Mouse (Mus musculus) naive thymus-derived CD4-positive, alpha-beta T cell, adult 2 months (primary cell): ENCODE measurements around the gene Camkk2.
A peak's percentile ranks its signal among the peaks of the same experiment; 100 is the strongest.

Experiments used
- DNase-seq: peaks from one replicate; pipeline ENCODE4 v3.0.0-alpha.2; 2011; ENCODE audit warnings: low read depth

Gene Camkk2

DNA sequence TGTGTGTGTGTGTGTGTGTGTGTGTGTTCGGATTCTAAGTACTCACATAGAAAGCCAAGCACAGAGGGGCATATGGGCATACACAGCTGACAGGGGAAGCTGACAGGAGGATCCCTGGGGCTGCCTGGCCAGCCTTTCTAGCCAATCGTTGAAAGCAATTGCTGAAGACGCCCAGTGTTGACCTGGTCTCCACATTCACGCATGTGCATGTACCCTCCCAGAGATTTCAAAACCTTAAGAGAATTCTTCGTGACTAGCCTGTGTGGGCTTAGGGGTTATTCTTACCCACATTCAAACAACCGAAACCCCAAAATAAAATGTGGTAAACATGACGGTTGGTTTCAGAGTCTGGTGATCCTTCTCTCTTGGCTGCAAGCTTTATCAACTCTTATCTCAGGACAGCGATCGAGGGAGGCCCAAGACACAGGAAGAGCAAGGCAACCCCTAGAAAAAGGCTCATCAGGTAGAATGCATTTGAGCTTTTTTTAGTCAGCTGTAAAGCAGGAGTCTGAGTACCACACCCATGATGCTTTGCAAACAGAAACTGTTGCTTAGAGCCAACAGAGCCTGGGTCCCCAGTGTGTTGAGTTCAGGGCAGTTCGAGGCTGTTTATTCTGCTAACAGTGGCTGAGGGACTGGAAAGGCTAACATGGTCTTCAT is 81.0 kb downstream of the Camkk2 start:
- peak; percentile 73 for DNase-seq

DNA sequence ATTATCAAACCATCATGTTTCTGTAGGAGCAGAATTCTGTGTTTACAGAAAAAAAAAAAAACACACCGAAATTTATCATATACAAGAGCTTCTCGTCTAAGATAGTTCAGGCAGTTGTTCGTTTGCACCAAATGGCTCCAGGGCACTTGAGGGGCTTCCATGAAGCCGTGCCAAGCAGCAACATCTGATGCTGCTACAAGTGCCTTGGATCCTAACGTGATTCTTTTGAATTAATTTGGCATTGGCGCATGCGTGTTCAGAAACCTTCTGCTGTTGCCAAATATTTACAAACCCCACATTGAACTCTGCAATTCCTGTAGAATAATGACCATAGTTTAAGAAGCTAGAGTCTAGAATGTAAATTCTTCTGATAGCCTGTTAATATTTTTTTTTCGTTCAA is 83.7 kb downstream of the Camkk2 start:
- no peak for DNase-seq

DNA sequence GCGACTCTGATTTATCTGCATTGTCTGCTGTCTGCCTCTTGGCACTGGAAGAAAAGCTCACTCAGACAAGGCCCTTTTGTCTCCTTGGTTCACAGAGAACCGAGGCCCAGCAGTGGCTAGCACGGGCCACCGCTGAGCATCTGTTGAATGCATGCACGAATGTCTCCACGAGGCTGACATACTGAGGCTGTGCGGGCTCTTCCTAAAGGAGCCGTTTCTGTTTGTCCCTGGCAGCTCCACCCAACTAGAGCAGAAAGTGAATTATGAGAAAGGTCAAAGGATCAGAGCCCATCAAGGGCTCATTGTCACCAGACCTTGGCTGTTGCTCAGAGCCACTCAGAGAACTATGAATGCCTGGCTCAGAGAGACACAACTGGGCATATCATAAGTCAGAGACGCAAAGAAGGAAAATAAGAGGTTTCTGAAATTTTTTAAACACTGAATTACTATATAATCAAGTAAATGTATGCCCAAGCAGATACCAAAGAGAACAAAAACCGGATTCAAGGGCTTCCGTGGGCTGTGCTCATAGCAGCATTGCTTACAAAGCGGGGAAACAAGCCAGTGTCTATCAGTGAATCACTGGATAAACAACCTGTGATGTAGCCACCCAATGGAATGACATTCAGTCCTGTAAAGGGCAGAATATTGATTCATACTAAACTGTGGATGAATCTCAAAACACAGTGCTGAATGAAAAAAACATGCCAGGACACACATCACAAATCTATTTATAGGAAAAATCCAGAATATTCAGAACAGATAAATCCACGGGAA is 85.6 kb downstream of the Camkk2 start:
- DNase-seq: no peak

DNA sequence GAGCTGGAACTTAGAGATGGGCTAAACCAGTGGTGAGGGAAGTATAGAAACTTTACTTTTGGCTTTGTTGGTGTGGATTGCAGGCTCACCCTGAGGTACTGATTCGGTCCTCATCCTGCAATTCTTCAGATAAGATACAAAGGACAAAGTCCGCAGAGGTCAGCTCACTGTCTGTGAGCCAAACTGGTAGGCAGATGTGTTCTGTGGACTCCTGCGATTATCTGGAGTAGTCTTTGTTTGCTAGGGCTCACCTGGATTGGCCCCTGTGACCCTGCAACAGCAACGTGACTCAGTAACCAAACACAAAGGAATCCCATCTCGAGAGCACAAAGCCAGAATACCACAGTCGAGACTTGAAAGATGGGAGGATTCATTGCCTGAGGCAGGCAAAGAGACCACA is 88.7 kb downstream of the Camkk2 start:
- DNase-seq: no peak

DNA sequence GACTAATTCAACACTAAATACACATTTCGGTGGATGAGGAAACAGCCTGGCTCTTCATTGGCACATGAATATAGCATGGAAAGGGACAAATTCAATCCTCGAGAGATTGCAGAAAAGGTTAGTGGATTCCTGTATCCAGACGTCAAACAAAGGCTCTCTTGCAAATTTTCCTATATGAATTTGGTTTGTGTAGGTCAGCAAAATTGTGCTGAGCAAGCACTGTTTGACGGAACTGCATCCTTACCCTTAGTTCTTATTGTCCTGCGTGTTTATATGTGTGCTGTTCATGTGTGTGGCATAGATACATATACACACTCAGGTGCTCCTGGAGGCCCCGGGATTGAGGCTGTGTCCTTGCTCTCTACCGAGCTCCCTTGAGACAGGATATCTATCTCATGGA is 90.1 kb downstream of the Camkk2 start:
- no peak for DNase-seq

DNA sequence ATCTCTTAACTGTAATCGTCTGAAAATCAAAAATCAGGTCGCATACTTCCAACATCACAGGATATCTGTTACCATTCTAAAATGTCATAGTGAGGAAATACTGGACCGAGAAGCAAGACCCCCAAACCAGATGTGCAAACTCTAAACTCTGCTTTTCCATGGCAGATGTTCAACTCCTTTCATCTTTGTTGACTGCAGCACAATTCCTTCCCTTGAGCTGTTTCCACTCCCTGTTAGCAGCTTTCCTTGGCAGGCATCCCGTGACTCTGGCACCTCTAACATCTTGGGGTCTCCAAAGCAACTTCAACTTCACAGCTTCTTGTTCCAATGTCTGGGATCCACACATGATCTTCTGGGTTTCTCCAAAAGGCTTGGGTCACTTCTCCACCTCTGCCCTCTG is 91.8 kb downstream of the Camkk2 start:
- DNase-seq: no peak

DNA sequence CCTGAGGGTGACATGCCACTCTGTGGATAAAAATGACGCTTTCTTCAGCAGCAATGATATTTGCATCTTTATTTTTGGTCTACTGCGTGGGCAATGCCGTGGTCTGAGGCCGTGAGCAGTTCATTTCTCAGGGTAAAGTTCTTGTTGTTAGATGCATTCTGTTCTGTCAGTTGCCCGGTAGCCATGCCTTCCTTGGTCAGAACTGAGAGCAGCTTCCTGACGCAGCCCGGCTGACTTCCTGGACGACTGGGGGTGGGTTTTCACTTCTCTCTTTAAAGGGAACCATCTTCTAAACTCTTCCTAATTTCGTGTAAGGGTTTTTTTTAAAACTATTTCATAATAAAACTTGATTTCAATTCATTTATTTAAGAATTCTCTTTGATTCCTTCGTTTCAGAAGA is 95.3 kb downstream of the Camkk2 start:
- DNase-seq: no peak

DNA sequence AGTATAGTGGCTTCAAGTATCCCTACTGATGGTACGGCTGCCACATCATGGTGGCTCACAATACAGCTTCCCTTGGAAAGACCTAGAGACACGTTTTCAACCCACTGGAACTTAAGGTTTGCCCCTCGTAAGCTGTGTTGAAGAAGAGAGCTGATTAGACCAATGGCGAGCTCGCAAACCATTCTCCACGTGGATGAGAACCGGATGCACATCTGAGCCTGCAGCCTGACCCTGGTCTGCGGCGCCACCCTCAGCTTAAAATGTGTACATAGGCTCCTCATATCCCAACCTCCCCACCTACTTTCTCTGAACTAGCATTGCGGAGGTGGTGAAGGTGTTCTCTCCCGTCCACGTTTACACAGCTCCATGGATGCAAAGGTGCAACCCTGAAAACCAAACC is 97.9 kb downstream of the Camkk2 start:
- DNase-seq: no peak
